Mouse (Mus musculus) C2C12 (cell line): ENCODE data around the gene Abcg5. TPM values are rescaled to one million over a fixed set of nuclear protein-coding genes. Genes with fewer than 3 reads are reported as not detected.

Source experiments
- H3K27me3 ChIP-seq: one replicate; pipeline ENCODE4 v1.6.1; 2011; ENCODE audit not compliant: control insufficient read depth, insufficient read depth, insufficient read length
- H3K36me3 ChIP-seq: one replicate; pipeline ENCODE4 v1.6.1; 2011; ENCODE audit not compliant: control insufficient read depth, insufficient read depth
- H3K4me3 ChIP-seq: one replicate; pipeline ENCODE4 v1.5.1; 2011; ENCODE audit warnings: mild to moderate bottlenecking, control low read depth; ENCODE audit not compliant: poor library complexity, insufficient read depth, severe bottlenecking
- H3K79me2 ChIP-seq: one replicate; pipeline ENCODE4 v1.6.1; 2011; ENCODE audit not compliant: control insufficient read depth, insufficient read depth
- H3K79me3 ChIP-seq: one replicate; pipeline ENCODE4 v1.6.1; 2011; ENCODE audit warnings: low read depth, control low read depth
- H3ac ChIP-seq: one replicate; pipeline ENCODE3; 2011; ENCODE audit warnings: low read depth; ENCODE audit not compliant: control insufficient read depth, insufficient read length
- CEBPB ChIP-seq: IDR thresholded peaks from one replicate; pipeline ENCODE4 v1.6.1; 2011; ENCODE audit warnings: low read depth, mild to moderate bottlenecking, control low read depth, moderate library complexity
- CTCF ChIP-seq: IDR thresholded peaks from one replicate; pipeline ENCODE4 v1.5.1; 2011; ENCODE audit not compliant: control insufficient read depth, insufficient read depth, insufficient read length
- FOSL1 ChIP-seq: IDR thresholded peaks from one replicate; pipeline ENCODE4 v1.8.0; 2011; ENCODE audit warnings: mild to moderate bottlenecking, low read length; ENCODE audit not compliant: poor library complexity, insufficient read depth, severe bottlenecking
- MAX ChIP-seq: IDR thresholded peaks from one replicate; pipeline ENCODE4 v1.6.1; 2011; ENCODE audit warnings: mild to moderate bottlenecking, control low read depth
- MYOD1 ChIP-seq: IDR thresholded peaks from one replicate; pipeline ENCODE4 v1.6.1; 2011; ENCODE audit warnings: low read depth; ENCODE audit not compliant: control insufficient read depth, insufficient read length
- MYOG ChIP-seq: IDR thresholded peaks from one replicate; pipeline ENCODE4 v1.6.1; 2011; ENCODE audit not compliant: control insufficient read depth, insufficient read length; ENCODE audit errors: extremely low read depth
- USF1 ChIP-seq: IDR thresholded peaks from one replicate; pipeline ENCODE4 v1.6.1; 2011; ENCODE audit warnings: low read depth, mild to moderate bottlenecking, control low read depth, moderate library complexity
- polyA plus RNA-seq: library from polyadenylated mRNA; unstranded; fragments of >200 nt; fragmentation: generic; extraction: Trizol; gene quantifications from one replicate; pipeline ENCODE4 v1.2.1, GENCODE M21; 2012; ENCODE audit warnings: missing spikeins

Gene Abcg5
- polyA plus RNA-seq, 1 experiment: not detected

GRCm38 (mm10) chr17:84693741-84694140 is 10.9 kb upstream of the Abcg5 start:
- H3ac ChIP-seq: no peak overlapping the region
- TF ChIP-seq CEBPB (no peak), MAX (no peak), MYOG (no peak), FOSL1 (no peak), CTCF (no peak), USF1 (no peak), MYOD1 (no peak)
- no peak overlapping the region for H3K4me3 ChIP-seq
- H3K27me3 ChIP-seq: peaks cover 14% of the 10 kb centered on the region
- no peaks in the 10 kb centered on the region for H3K36me3 ChIP-seq
- H3K79me2 ChIP-seq: no peaks in the 10 kb centered on the region
- no peaks in the 10 kb centered on the region for H3K79me3 ChIP-seq

DNA sequence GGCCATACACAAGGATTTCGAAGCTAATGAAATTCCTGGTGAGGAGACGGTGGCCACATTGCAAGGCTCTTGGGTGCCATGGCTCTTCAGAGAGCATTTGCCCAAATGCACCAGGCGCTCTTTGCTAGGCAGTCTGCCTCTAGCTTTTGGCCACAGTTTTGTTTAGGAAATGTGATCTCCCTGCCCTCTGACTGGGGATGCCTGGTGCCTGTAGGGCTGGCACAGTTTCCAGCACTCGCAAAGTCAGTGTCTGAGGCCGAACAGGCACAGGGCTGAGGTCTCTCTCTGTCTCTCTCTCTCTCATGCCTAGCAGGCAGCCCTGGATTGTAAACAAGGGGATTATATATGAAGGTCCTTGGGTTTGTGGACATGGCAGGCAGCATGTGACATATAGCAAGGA is 7.3 kb upstream of the Abcg5 start:
- H3K4me3 ChIP-seq: no peak overlapping the region
- no peak overlapping the region for H3ac ChIP-seq
- H3K27me3 ChIP-seq: no peaks in the 10 kb centered on the region
- no peaks in the 10 kb centered on the region for H3K36me3 ChIP-seq
- TF ChIP-seq MAX (no peak), USF1 (no peak), FOSL1 (no peak), MYOD1 (no peak), CTCF (no peak), MYOG (no peak)
- no peaks in the 10 kb centered on the region for H3K79me2 ChIP-seq
- H3K79me3 ChIP-seq: no peaks in the 10 kb centered on the region

- Histone ChIP-seq H3K36me3 (no peaks in the 10 kb centered on the region), H3K79me2 (no peaks in the 10 kb centered on the region), H3K27me3 (no peaks in the 10 kb centered on the region), H3ac (no peak overlapping the region), H3K4me3 (no peak overlapping the region), H3K79me3 (no peaks in the 10 kb centered on the region)
- no peak for TF ChIP-seq MYOD1
- TF ChIP-seq MAX: no peak
- no peak for TF ChIP-seq USF1
- TF ChIP-seq FOSL1: no peak
- no peak for TF ChIP-seq CEBPB
- TF ChIP-seq MYOG: no peak
- no peak for TF ChIP-seq CTCF
Observed at GRCm38 (mm10) chr17:84689316-84689715, 6.5 kb upstream of the Abcg5 start.

DNA sequence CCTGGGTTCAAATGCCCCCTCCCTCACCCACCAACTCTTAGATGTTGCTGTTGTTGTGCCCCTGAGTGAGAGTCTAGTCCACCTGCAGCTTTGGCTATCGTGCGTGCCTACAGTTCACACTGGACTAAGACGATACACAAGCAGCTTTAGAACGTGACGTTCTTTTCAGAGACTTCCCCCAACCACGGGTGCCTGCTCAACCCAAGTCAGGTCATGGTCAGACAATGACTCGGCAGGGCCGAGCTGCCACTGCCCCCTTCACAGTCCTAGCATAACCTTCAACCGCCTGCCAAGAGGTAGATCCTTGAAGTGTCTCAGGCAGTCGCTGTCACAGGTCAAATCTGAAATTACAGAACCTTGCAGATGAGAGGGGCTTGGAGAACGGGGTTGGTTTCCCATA is 6.0 kb upstream of the Abcg5 start:
- no peak overlapping the region for H3K4me3 ChIP-seq
- TF ChIP-seq MYOD1: no peak
- no peak for TF ChIP-seq USF1
- no peak for TF ChIP-seq CEBPB
- TF ChIP-seq FOSL1: no peak
- no peak for TF ChIP-seq MAX
- TF ChIP-seq CTCF: no peak
- no peak for TF ChIP-seq MYOG
- no peaks in the 10 kb centered on the region for H3K27me3 ChIP-seq

DNA sequence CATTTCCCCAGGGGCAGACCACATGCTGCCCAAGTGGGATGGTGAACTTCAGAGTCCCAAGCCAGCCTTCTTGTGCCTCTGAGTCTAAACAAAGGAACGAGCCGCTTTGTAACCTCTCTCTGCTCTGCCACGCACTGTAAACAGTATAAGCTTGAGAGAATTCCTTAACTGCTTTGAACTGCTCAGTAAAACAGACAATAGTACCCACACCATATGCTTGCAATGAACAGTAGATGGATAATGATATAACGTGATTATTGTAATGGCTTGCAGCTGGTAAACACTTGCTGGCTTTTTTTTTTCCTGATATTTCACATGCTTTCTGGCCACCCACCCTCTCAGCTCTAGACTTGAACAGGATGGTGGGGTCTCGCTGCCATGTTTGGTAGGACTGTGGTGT is 5.2 kb upstream of the Abcg5 start:
- no peak for TF ChIP-seq CTCF
- TF ChIP-seq USF1: no peak
- TF ChIP-seq CEBPB: no peak
- no peak for TF ChIP-seq MYOG
- no peak for TF ChIP-seq MYOD1
- TF ChIP-seq FOSL1: no peak
- TF ChIP-seq MAX: no peak
- Histone ChIP-seq H3K36me3 (no peaks in the 10 kb centered on the region), H3ac (no peak overlapping the region), H3K4me3 (no peak overlapping the region), H3K79me3 (no peaks in the 10 kb centered on the region), H3K27me3 (no peaks in the 10 kb centered on the region), H3K79me2 (no peaks in the 10 kb centered on the region)

More for the DNA sequence above, 6.0 kb upstream of the Abcg5 start:
- Histone ChIP-seq H3K79me3 (no peaks in the 10 kb centered on the region), H3ac (no peak overlapping the region), H3K79me2 (no peaks in the 10 kb centered on the region), H3K36me3 (no peaks in the 10 kb centered on the region)

- no peaks in the 10 kb centered on the region for H3K79me3 ChIP-seq
- H3K27me3 ChIP-seq: no peaks in the 10 kb centered on the region
- H3ac ChIP-seq: no peak overlapping the region
- no peak overlapping the region for H3K4me3 ChIP-seq
- H3K79me2 ChIP-seq: no peaks in the 10 kb centered on the region
- H3K36me3 ChIP-seq: no peaks in the 10 kb centered on the region
- peak; percentile 40 for TF ChIP-seq MYOD1
- TF ChIP-seq MAX: no peak
- no peak for TF ChIP-seq USF1
Observed at GRCm38 (mm10) chr17:84685286-84685685, 2.5 kb upstream of the Abcg5 start.
